Mouse (Mus musculus): ENCODE measurements around the gene Diras2. TPM values are rescaled to one million over a fixed set of nuclear protein-coding genes. Genes with fewer than 3 reads are reported as not detected.

Diras2 gene
- polyA plus RNA-seq, 2 experiments from 2014 or later = not detected

GRCm38 (mm10) chr13:52551275-52551674 is 20.2 kb upstream of the Diras2 start:
- ATAC-seq = no peak

- ATAC-seq = no peak
These were observed 19.7 kb upstream of the Diras2 start for GRCm38 (mm10) chr13:52550690-52551193.

- no peak for ATAC-seq
These were observed 15.2 kb upstream of the Diras2 start for GRCm38 (mm10) chr13:52546288-52546687.

- ATAC-seq = no peak
These were observed 11.6 kb upstream of the Diras2 start for GRCm38 (mm10) chr13:52542636-52543035.

GRCm38 (mm10) chr13:52542036-52542526 is 11.0 kb upstream of the Diras2 start:
- no peak for ATAC-seq

- no peak for ATAC-seq
These were observed 10.4 kb upstream of the Diras2 start for GRCm38 (mm10) chr13:52541385-52542035.

- ATAC-seq = no peak
These were observed 8.4 kb upstream of the Diras2 start for GRCm38 (mm10) chr13:52539461-52539860.

- no peak for ATAC-seq
These were observed 7.6 kb upstream of the Diras2 start for GRCm38 (mm10) chr13:52538588-52539116.

- ATAC-seq = no peak
These were observed 6.9 kb upstream of the Diras2 start for GRCm38 (mm10) chr13:52537754-52538587.

GRCm38 (mm10) chr13:52535542-52535941 is 4.5 kb upstream of the Diras2 start:
- no peak for ATAC-seq

GRCm38 (mm10) chr13:52533644-52534043 is 2.6 kb upstream of the Diras2 start:
- ATAC-seq = no peak

- ATAC-seq = no peak
These were observed 802 bp downstream of the Diras2 start for GRCm38 (mm10) chr13:52530008-52530945.

GRCm38 (mm10) chr13:52529188-52529972 is 1.7 kb downstream of the Diras2 start:
- no peak for ATAC-seq

GRCm38 (mm10) chr13:52528786-52529185 is 2.3 kb downstream of the Diras2 start:
- no peak for ATAC-seq

GRCm38 (mm10) chr13:52528281-52528680 is 2.8 kb downstream of the Diras2 start:
- no peak for ATAC-seq

- no peak for ATAC-seq
These were observed 4.6 kb downstream of the Diras2 start for GRCm38 (mm10) chr13:52526249-52527035.

- no peak for ATAC-seq
These were observed 6.8 kb downstream of the Diras2 start for GRCm38 (mm10) chr13:52524313-52524712.

- no peak for ATAC-seq
These were observed 9.9 kb downstream of the Diras2 start for GRCm38 (mm10) chr13:52521176-52521575.

- no peak for ATAC-seq
These were observed 11.7 kb downstream of the Diras2 start for GRCm38 (mm10) chr13:52519425-52519824.

- ATAC-seq = no peak
These were observed 12.7 kb downstream of the Diras2 start for GRCm38 (mm10) chr13:52518377-52518776.

GRCm38 (mm10) chr13:52517021-52517420 is 14.1 kb downstream of the Diras2 start:
- ATAC-seq = no peak

Measured in activated CD4-positive, CD25-positive, alpha-beta regulatory T cell, adult 4 months (primary cell).